Mouse (Mus musculus) lung, embryonic 14.5 days (tissue): ENCODE results near the gene Gad1. TPM values are rescaled to one million over a fixed set of nuclear protein-coding genes. Genes with fewer than 3 reads are reported as not detected.
A peak's percentile ranks its signal among the peaks of the same experiment; 100 is the strongest.

Source experiments
- ATAC-seq: fragments of 200-750 bp; cut with Nextera tagmentation; 2 replicates; pipeline ENCODE4 v1.8.0; 2017; ENCODE audit warnings: mild to moderate bottlenecking, moderate TSS enrichment, moderate library complexity; ENCODE audit not compliant: insufficient read depth
- DNase-seq: peaks from one replicate; pipeline ENCODE4 v3.0.0-alpha.2; 2015
- H3K27ac ChIP-seq: fragments of 300-500 bp; sonication (generic); 2 replicates; pipeline ENCODE4 v1.5.1; 2014; ENCODE audit warnings: low read depth, mild to moderate bottlenecking, moderate library complexity
- H3K27me3 ChIP-seq: fragments of 300-500 bp; sonication (generic); 2 replicates; pipeline ENCODE4 v1.6.1; 2014; ENCODE audit warnings: low read length, control low read depth; ENCODE audit not compliant: insufficient read depth
- H3K36me3 ChIP-seq: fragments of 300-500 bp; sonication (generic); 2 replicates; pipeline ENCODE4 v1.6.1; 2014; ENCODE audit warnings: control low read depth; ENCODE audit not compliant: insufficient read depth
- H3K4me1 ChIP-seq: fragments of 300-500 bp; sonication (generic); 2 replicates; pipeline ENCODE4 v1.6.1; 2014; ENCODE audit warnings: antibody characterized with exemption, control low read depth; ENCODE audit not compliant: insufficient read depth
- H3K4me2 ChIP-seq: fragments of 300-500 bp; sonication (generic); 2 replicates; pipeline ENCODE4 v1.6.1; 2014; ENCODE audit warnings: mild to moderate bottlenecking
- H3K4me3 ChIP-seq: fragments of 300-500 bp; sonication (generic); 2 replicates; pipeline ENCODE4 v1.5.1; 2014; ENCODE audit warnings: low read depth, low read length
- H3K9ac ChIP-seq: fragments of 300-500 bp; sonication (generic); 2 replicates; pipeline ENCODE4 v1.6.1; 2014
- H3K9me3 ChIP-seq: fragments of 300-500 bp; sonication (generic); 2 replicates; pipeline ENCODE4 v1.6.1; 2016; ENCODE audit warnings: low read depth, low read length, control low read depth
- CTCF ChIP-seq: IDR thresholded peaks from 2 replicates; pipeline ENCODE4 v1.5.1; 2016; ENCODE audit warnings: antibody characterized with exemption, low read depth
- WGBS: fragments of 180-500 bp; shearing (Covaris S2); extraction: QIAGEN DNeasy Blood & Tissue Kit; methylation state at CpG from one replicate; pipeline ENCODE4 v1.1.7; 2014; 5-methylcytosine and 5-hydroxymethylcytosine counted together
- polyA plus RNA-seq: library from polyadenylated mRNA; unstranded; fragments of >200 nt; fragmentation: Nextera tagmentation; extraction: Ambion mirVana; gene quantifications from 2 replicates; pipeline ENCODE4 v1.2.1, GENCODE M21; 2014

The Gad1 gene
- polyA plus RNA-seq, result 0.11 and 0.28 TPM in 2 replicates

GRCm38 (mm10) chr2:70552772-70553171 is at the start of gene Gad1:
Gad1 (plus strand) TSS chr2:70553072.
- no peaks in the 10 kb centered on the region for H3K27me3 ChIP-seq
- H3K36me3 ChIP-seq, result no peaks in the 10 kb centered on the region
- H3K4me1 ChIP-seq, result no peaks in the 10 kb centered on the region
- no peak within 1 kb of the TSS for H3K9ac ChIP-seq
- no peaks in the 10 kb centered on the region for H3K9me3 ChIP-seq
- WGBS, result 32% methylated on average over 4 of the region's 4 CpGs
- H3K4me2 ChIP-seq, result no peak within 1 kb of the TSS
- no peak within 1 kb of the TSS for H3K27ac ChIP-seq
- no peak within 1 kb of the TSS for H3K4me3 ChIP-seq
- no peak for DNase-seq
- TF ChIP-seq CTCF, result no peak
- no peak for ATAC-seq

- H3K27me3 ChIP-seq, result no peaks in the 10 kb centered on the region
- DNase-seq (no peak), ATAC-seq (no peak)
- peaks cover 24% of the 10 kb centered on the region for H3K4me1 ChIP-seq
- H3K4me2 ChIP-seq, result no peak overlapping the region
- no peak overlapping the region for H3K4me3 ChIP-seq
- no peaks in the 10 kb centered on the region for H3K36me3 ChIP-seq
- WGBS, result 79% methylated on average over 10 of the region's 10 CpGs
- H3K9me3 ChIP-seq, result no peaks in the 10 kb centered on the region
- no peak overlapping the region for H3K9ac ChIP-seq
- no peak for TF ChIP-seq CTCF
- no peak overlapping the region for H3K27ac ChIP-seq
Measured at GRCm38 (mm10) chr2:70503436-70503835, 49.4 kb upstream of the Gad1 start.

- Histone ChIP-seq H3K27ac (peak overlapping the region; percentile 63), H3K9ac (no peak overlapping the region), H3K4me3 (no peak overlapping the region), H3K4me1 (peaks cover 24% of the 10 kb centered on the region), H3K9me3 (no peaks in the 10 kb centered on the region), H3K4me2 (peak overlapping the region; percentile 28; the same call in 1 of the 2 replicates), H3K36me3 (no peaks in the 10 kb centered on the region), H3K27me3 (no peaks in the 10 kb centered on the region)
- peak; percentile 20; the same call in 1 of the 2 replicates for TF ChIP-seq CTCF
- 3% methylated on average over 1 of the region's 1 CpGs for WGBS
- ATAC-seq, result no peak
- peak; percentile 64 for DNase-seq
Measured at GRCm38 (mm10) chr2:70505229-70505628, 47.6 kb upstream of the Gad1 start.

- DNase-seq (peak; percentile 81), ATAC-seq (no peak)
- Histone ChIP-seq H3K4me3 (no peak overlapping the region), H3K9me3 (no peaks in the 10 kb centered on the region), H3K4me1 (peaks cover 24% of the 10 kb centered on the region), H3K27me3 (no peaks in the 10 kb centered on the region), H3K9ac (no peak overlapping the region), H3K27ac (peak overlapping the region; percentile 47), H3K4me2 (peak overlapping the region; percentile 28), H3K36me3 (no peaks in the 10 kb centered on the region)
- WGBS, result 10% methylated on average over 4 of the region's 4 CpGs
- no peak for TF ChIP-seq CTCF
Measured at GRCm38 (mm10) chr2:70505896-70506295, 47.0 kb upstream of the Gad1 start.

GRCm38 (mm10) chr2:70506372-70506771 is 46.5 kb upstream of the Gad1 start:
- no peak overlapping the region for H3K9ac ChIP-seq
- DNase-seq, result no peak
- peak overlapping the region; percentile 86 for H3K27ac ChIP-seq
- peaks cover 24% of the 10 kb centered on the region for H3K4me1 ChIP-seq
- WGBS, result 36% methylated on average over 2 of the region's 2 CpGs
- no peaks in the 10 kb centered on the region for H3K9me3 ChIP-seq
- no peak for ATAC-seq
- H3K27me3 ChIP-seq, result no peaks in the 10 kb centered on the region
- no peak for TF ChIP-seq CTCF
- H3K4me3 ChIP-seq, result no peak overlapping the region
- H3K4me2 ChIP-seq, result peak overlapping the region; percentile 62
- H3K36me3 ChIP-seq, result no peaks in the 10 kb centered on the region

GRCm38 (mm10) chr2:70508496-70508895 is 44.4 kb upstream of the Gad1 start, which contains the start of gene Erich2:
Erich2 (plus strand) TSS chr2:70508819.
- Histone ChIP-seq H3K27me3 (no peaks in the 10 kb centered on the region), H3K27ac (peak within 1 kb of the TSS; percentile 55), H3K9ac (peak within 1 kb of the TSS; percentile 38), H3K36me3 (no peaks in the 10 kb centered on the region), H3K9me3 (no peaks in the 10 kb centered on the region), H3K4me3 (peak within 1 kb of the TSS; percentile 57), H3K4me1 (peaks cover 24% of the 10 kb centered on the region), H3K4me2 (peak within 1 kb of the TSS; percentile 62)
- WGBS, result 13% methylated on average over 10 of the region's 10 CpGs
- DNase-seq, result peak; percentile 79
- peak; percentile 0; the same call in 1 of the 2 replicates for ATAC-seq
- TF ChIP-seq CTCF, result peak; percentile 11; the same call in 1 of the 2 replicates

GRCm38 (mm10) chr2:70509021-70509632 is 43.7 kb upstream of the Gad1 start:
- Histone ChIP-seq H3K27me3 (no peaks in the 10 kb centered on the region), H3K4me3 (peak overlapping the region; percentile 57), H3K4me1 (peaks cover 24% of the 10 kb centered on the region), H3K27ac (peak overlapping the region; percentile 55), H3K9ac (peak overlapping the region; percentile 38), H3K4me2 (peak overlapping the region; percentile 62), H3K9me3 (no peaks in the 10 kb centered on the region), H3K36me3 (no peaks in the 10 kb centered on the region)
- TF ChIP-seq CTCF, result peak; percentile 71
- WGBS, result under 1% methylated on average over 56 of the region's 56 CpGs
- DNase-seq, result peak; percentile 95
- peak; percentile 97 for ATAC-seq
